Mouse (Mus musculus) liver, embryonic 11.5 days (tissue): ENCODE results near the gene Clec4d. TPM values are rescaled to one million over a fixed set of nuclear protein-coding genes. Genes with fewer than 3 reads are reported as not detected.
"Not testable (repeated sequence)": the region's sequence is repeated elsewhere in the genome, so short reads cannot be mapped to it uniquely, and the experiment has no call there.

Experiments used
- ATAC-seq: fragments of 200-750 bp; cut with Nextera tagmentation; replicated peaks from 2 replicates; pipeline ENCODE4 v1.8.0; 2017; ENCODE audit warnings: moderate number of reproducible peaks, mild to moderate bottlenecking, moderate TSS enrichment, moderate library complexity; ENCODE audit not compliant: low FRiP score
- DNase-seq: peaks from one replicate; pipeline ENCODE4 v3.0.0-alpha.2; 2017; ENCODE audit warnings: low spot score
- H3K27ac ChIP-seq: fragments of 300-500 bp; sonication (generic); 2 replicates; pipeline ENCODE4 v1.5.1; 2014; ENCODE audit warnings: mild to moderate bottlenecking, low read depth, low read length, control low read depth
- H3K27me3 ChIP-seq: fragments of 300-500 bp; sonication (generic); replicated peaks from 2 replicates; pipeline ENCODE4 v1.6.1; 2014; ENCODE audit warnings: low read length, mixed read lengths; ENCODE audit not compliant: control insufficient read depth, insufficient read depth
- H3K36me3 ChIP-seq: fragments of 300-500 bp; sonication (generic); 2 replicates; pipeline ENCODE4 v1.6.1; 2014; ENCODE audit warnings: mild to moderate bottlenecking, low read length, moderate library complexity, mixed read lengths; ENCODE audit not compliant: control insufficient read depth, insufficient read depth
- H3K4me1 ChIP-seq: fragments of 300-500 bp; sonication (generic); replicated peaks from 2 replicates; pipeline ENCODE4 v1.6.1; 2014; ENCODE audit warnings: low read length, mixed read lengths; ENCODE audit not compliant: control insufficient read depth, insufficient read depth
- H3K4me2 ChIP-seq: fragments of 300-500 bp; sonication (generic); 2 replicates; pipeline ENCODE4 v1.6.1; 2014; ENCODE audit warnings: mild to moderate bottlenecking, control low read depth, moderate library complexity
- H3K4me3 ChIP-seq: fragments of 300-500 bp; sonication (generic); 2 replicates; pipeline ENCODE4 v1.5.1; 2014; ENCODE audit warnings: low read depth, low read length, control low read depth
- H3K9ac ChIP-seq: fragments of 300-500 bp; sonication (generic); 2 replicates; pipeline ENCODE4 v1.6.1; 2014; ENCODE audit warnings: low read depth, low read length, control low read depth
- H3K9me3 ChIP-seq: fragments of 300-500 bp; sonication (generic); 2 replicates; pipeline ENCODE4 v1.6.1; 2016; ENCODE audit warnings: low read length, inconsistent platforms, mixed read lengths; ENCODE audit not compliant: control insufficient read depth
- WGBS: fragments of 180-500 bp; shearing (Covaris S2); extraction: QIAGEN DNeasy Blood & Tissue Kit; methylation state at CpG from one replicate; pipeline ENCODE4 v1.1.7; 2014; 5-methylcytosine and 5-hydroxymethylcytosine counted together
- polyA plus RNA-seq: library from polyadenylated mRNA; unstranded; fragments of >200 nt; fragmentation: Nextera tagmentation; extraction: Ambion mirVana; gene quantifications from 2 replicates; pipeline ENCODE4 v1.2.1, GENCODE M21; 2014

The Clec4d gene
- 0.92 and 1.8 TPM in 2 replicates for polyA plus RNA-seq

- ATAC-seq, result no peak
Observed at GRCm38 (mm10) chr6:123261555-123262161, at the start of gene Clec4d. Clec4d (plus strand) TSS chr6:123262111.

GRCm38 (mm10) chr6:123227519-123228166, 34.3 kb upstream of the Clec4d start:
- H3K36me3 ChIP-seq, result no peaks in the 10 kb centered on the region
- DNase-seq (no peak), ATAC-seq (no peak)
- H3K4me3 ChIP-seq, result no peak overlapping the region
- no peak overlapping the region for H3K4me2 ChIP-seq
- no peak overlapping the region for H3K27ac ChIP-seq
- H3K27me3 ChIP-seq, result no peaks in the 10 kb centered on the region
- WGBS, result 52% methylated on average over 2 of the region's 2 CpGs
- no peaks in the 10 kb centered on the region for H3K4me1 ChIP-seq
- H3K9me3 ChIP-seq, result no peaks in the 10 kb centered on the region
- no peak overlapping the region for H3K9ac ChIP-seq

More at GRCm38 (mm10) chr6:123261555-123262161, at the start of gene Clec4d:
- no peaks in the 10 kb centered on the region for H3K27me3 ChIP-seq
- WGBS, result 56% methylated on average over 4 of the region's 4 CpGs
- DNase-seq, result no peak
- H3K4me1 ChIP-seq, result no peaks in the 10 kb centered on the region
- no peaks in the 10 kb centered on the region for H3K9me3 ChIP-seq
- H3K4me3 ChIP-seq, result no peak within 1 kb of the TSS
- H3K9ac ChIP-seq, result no peak within 1 kb of the TSS
- H3K36me3 ChIP-seq, result no peaks in the 10 kb centered on the region
- H3K27ac ChIP-seq, result no peak within 1 kb of the TSS
- H3K4me2 ChIP-seq, result no peak within 1 kb of the TSS

GRCm38 (mm10) chr6:123229644-123230043, 32.3 kb upstream of the Clec4d start, which contains the start of gene Clec4n:
Clec4n (plus strand) TSS chr6:123229843.
- no peaks in the 10 kb centered on the region for H3K4me1 ChIP-seq
- no peak within 1 kb of the TSS for H3K4me2 ChIP-seq
- no peaks in the 10 kb centered on the region for H3K9me3 ChIP-seq
- ATAC-seq, result no peak
- H3K27me3 ChIP-seq, result no peaks in the 10 kb centered on the region
- no peak within 1 kb of the TSS for H3K4me3 ChIP-seq
- no peak within 1 kb of the TSS for H3K27ac ChIP-seq
- DNase-seq, result no peak
- 54% methylated on average over 3 of the region's 3 CpGs for WGBS
- no peak within 1 kb of the TSS for H3K9ac ChIP-seq
- H3K36me3 ChIP-seq, result no peaks in the 10 kb centered on the region

GRCm38 (mm10) chr6:123231149-123231548, 30.8 kb upstream of the Clec4d start:
- ATAC-seq, result no peak
- Histone ChIP-seq H3K4me1 (no peaks in the 10 kb centered on the region), H3K36me3 (no peaks in the 10 kb centered on the region), H3K27ac (no peak overlapping the region), H3K4me3 (no peak overlapping the region), H3K9me3 (no peaks in the 10 kb centered on the region), H3K27me3 (no peaks in the 10 kb centered on the region), H3K4me2 (no peak overlapping the region), H3K9ac (no peak overlapping the region)
- DNase-seq, result no peak
- 56% methylated on average over 2 of the region's 2 CpGs for WGBS

GRCm38 (mm10) chr6:123237582-123237981, 24.3 kb upstream of the Clec4d start:
- no peak overlapping the region for H3K27ac ChIP-seq
- ATAC-seq (no peak), DNase-seq (no peak)
- no peak overlapping the region for H3K4me3 ChIP-seq
- H3K27me3 ChIP-seq, result no peaks in the 10 kb centered on the region
- no peaks in the 10 kb centered on the region for H3K4me1 ChIP-seq
- no peak overlapping the region for H3K9ac ChIP-seq
- no peak overlapping the region for H3K4me2 ChIP-seq
- no peaks in the 10 kb centered on the region for H3K36me3 ChIP-seq
- H3K9me3 ChIP-seq, result no peaks in the 10 kb centered on the region

GRCm38 (mm10) chr6:123244201-123244600, 17.7 kb upstream of the Clec4d start:
- no peak for ATAC-seq
- H3K9me3 ChIP-seq, result no peaks in the 10 kb centered on the region
- 84% methylated on average over 5 of the region's 5 CpGs for WGBS
- H3K27me3 ChIP-seq, result no peaks in the 10 kb centered on the region
- H3K9ac ChIP-seq, result no peak overlapping the region
- no peak overlapping the region for H3K4me3 ChIP-seq
- no peak for DNase-seq
- H3K4me2 ChIP-seq, result no peak overlapping the region
- no peak overlapping the region for H3K27ac ChIP-seq
- H3K36me3 ChIP-seq, result no peaks in the 10 kb centered on the region
- H3K4me1 ChIP-seq, result no peaks in the 10 kb centered on the region

GRCm38 (mm10) chr6:123248862-123249261, 13.0 kb upstream of the Clec4d start:
- ATAC-seq, DNase-seq, H3K4me3 ChIP-seq, H3K27ac ChIP-seq, H3K27me3 ChIP-seq, H3K9me3 ChIP-seq, H3K36me3 ChIP-seq, H3K9ac ChIP-seq, H3K4me2 ChIP-seq, H3K4me1 ChIP-seq: not testable (repeated sequence)
- 84% methylated on average over 2 of the region's 2 CpGs for WGBS

- no peak overlapping the region for H3K9ac ChIP-seq
- ATAC-seq, result peak; percentile 29; the same call in 1 of the 2 replicates
- no peaks in the 10 kb centered on the region for H3K4me1 ChIP-seq
- no peaks in the 10 kb centered on the region for H3K27me3 ChIP-seq
- no peak overlapping the region for H3K4me2 ChIP-seq
- H3K36me3 ChIP-seq, result no peaks in the 10 kb centered on the region
- H3K9me3 ChIP-seq, result no peaks in the 10 kb centered on the region
- no peak for DNase-seq
- H3K4me3 ChIP-seq, result no peak overlapping the region
- no peak overlapping the region for H3K27ac ChIP-seq
Observed at GRCm38 (mm10) chr6:123252735-123253134, 9.2 kb upstream of the Clec4d start.

- no peaks in the 10 kb centered on the region for H3K4me1 ChIP-seq
- H3K27me3 ChIP-seq, result no peaks in the 10 kb centered on the region
- no peak overlapping the region for H3K9ac ChIP-seq
- H3K9me3 ChIP-seq, result no peaks in the 10 kb centered on the region
- no peak overlapping the region for H3K4me2 ChIP-seq
- DNase-seq (no peak), ATAC-seq (no peak)
- no peak overlapping the region for H3K27ac ChIP-seq
- no peak overlapping the region for H3K4me3 ChIP-seq
- WGBS, result 68% methylated on average over 3 of the region's 3 CpGs
- no peaks in the 10 kb centered on the region for H3K36me3 ChIP-seq
Observed at GRCm38 (mm10) chr6:123258946-123259345, 3.0 kb upstream of the Clec4d start.
